Mouse (Mus musculus): Measurements from ENCODE around the gene Lamb3. TPM values are rescaled to one million over a fixed set of nuclear protein-coding genes. Genes with fewer than 3 reads are reported as not detected.
A peak's percentile ranks its signal among the peaks of the same experiment; 100 is the strongest.

Gene Lamb3
- polyA plus RNA-seq, 1 experiment from 2014 or later, result 0.29 TPM

DNA sequence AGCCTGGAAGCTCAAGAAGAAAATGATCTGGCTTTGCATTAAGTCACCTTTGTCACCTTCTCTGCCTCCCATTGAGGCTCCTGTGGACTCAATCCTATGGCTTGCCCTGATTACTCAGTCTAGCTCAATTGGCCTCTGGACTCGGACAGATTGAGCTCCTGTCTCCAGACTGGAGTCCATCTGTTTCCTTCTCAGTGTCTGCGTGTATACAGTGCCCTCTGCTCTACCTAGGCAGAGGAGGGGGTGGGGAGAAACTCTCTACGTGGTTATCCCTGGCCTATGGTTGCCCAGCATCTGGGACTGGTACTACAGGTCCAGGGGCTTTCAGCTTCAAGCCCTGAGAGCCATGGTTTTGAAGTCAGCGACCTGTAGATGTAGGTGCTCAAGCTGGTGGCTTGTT, 136.4 kb downstream of the Lamb3 start:
- H3K4me1 ChIP-seq (ENCODE audit: control insufficient read depth, insufficient read depth, low read depth, low read length), result no peaks in the 10 kb centered on the region
- no peaks in the 10 kb centered on the region for H3K9me3 ChIP-seq (ENCODE audit: control insufficient read depth, low read length)
- H3K36me3 ChIP-seq (ENCODE audit: control insufficient read depth, insufficient read depth, low read length), result peaks cover 15% of the 10 kb centered on the region
- no peak overlapping the region for H3K4me3 ChIP-seq (ENCODE audit: low read length)
- H3K9ac ChIP-seq (ENCODE audit: low read depth, low read length), result no peak overlapping the region
- 76% methylated on average over 4 of the region's 4 CpGs for WGBS
- no peaks in the 10 kb centered on the region for H3K27me3 ChIP-seq (replicated peaks; ENCODE audit: control insufficient read depth, insufficient read depth, low read length)
- H3K27ac ChIP-seq (ENCODE audit: low read depth, low read length), result no peak overlapping the region
- ATAC-seq, result no peak
- H3K4me2 ChIP-seq (ENCODE audit: low read length), result no peak overlapping the region

- Histone ChIP-seq H3K36me3 (ENCODE audit: control insufficient read depth, insufficient read depth, low read length) (peaks cover 16% of the 10 kb centered on the region), H3K4me1 (ENCODE audit: control insufficient read depth, insufficient read depth, low read depth, low read length) (no peaks in the 10 kb centered on the region), H3K27ac (ENCODE audit: low read depth, low read length) (no peak overlapping the region), H3K27me3 (replicated peaks; ENCODE audit: control insufficient read depth, insufficient read depth, low read length) (no peaks in the 10 kb centered on the region), H3K4me2 (ENCODE audit: low read length) (no peak overlapping the region), H3K4me3 (ENCODE audit: low read length) (no peak overlapping the region), H3K9ac (ENCODE audit: low read depth, low read length) (no peak overlapping the region), H3K9me3 (ENCODE audit: control insufficient read depth, low read length) (no peaks in the 10 kb centered on the region)
- ATAC-seq, result no peak
- WGBS, result 54% methylated on average over 2 of the region's 2 CpGs
Observed at GRCm38 (mm10) chr1:193344976-193345375, 137.5 kb downstream of the Lamb3 start.

GRCm38 (mm10) chr1:193346908-193347307, 139.4 kb downstream of the Lamb3 start:
- WGBS, result 74% methylated on average over 3 of the region's 3 CpGs
- no peak overlapping the region for H3K4me2 ChIP-seq (ENCODE audit: low read length)
- no peaks in the 10 kb centered on the region for H3K4me1 ChIP-seq (ENCODE audit: control insufficient read depth, insufficient read depth, low read depth, low read length)
- no peak overlapping the region for H3K27ac ChIP-seq (ENCODE audit: low read depth, low read length)
- H3K36me3 ChIP-seq (ENCODE audit: control insufficient read depth, insufficient read depth, low read length), result peaks cover 16% of the 10 kb centered on the region
- H3K4me3 ChIP-seq (ENCODE audit: low read length), result no peak overlapping the region
- 0 out of 2 replicates have a peak, but pooled peaks have one; percentile 28 for ATAC-seq
- H3K27me3 ChIP-seq (replicated peaks; ENCODE audit: control insufficient read depth, insufficient read depth, low read length), result no peaks in the 10 kb centered on the region
- no peak overlapping the region for H3K9ac ChIP-seq (ENCODE audit: low read depth, low read length)
- no peaks in the 10 kb centered on the region for H3K9me3 ChIP-seq (ENCODE audit: control insufficient read depth, low read length)

DNA sequence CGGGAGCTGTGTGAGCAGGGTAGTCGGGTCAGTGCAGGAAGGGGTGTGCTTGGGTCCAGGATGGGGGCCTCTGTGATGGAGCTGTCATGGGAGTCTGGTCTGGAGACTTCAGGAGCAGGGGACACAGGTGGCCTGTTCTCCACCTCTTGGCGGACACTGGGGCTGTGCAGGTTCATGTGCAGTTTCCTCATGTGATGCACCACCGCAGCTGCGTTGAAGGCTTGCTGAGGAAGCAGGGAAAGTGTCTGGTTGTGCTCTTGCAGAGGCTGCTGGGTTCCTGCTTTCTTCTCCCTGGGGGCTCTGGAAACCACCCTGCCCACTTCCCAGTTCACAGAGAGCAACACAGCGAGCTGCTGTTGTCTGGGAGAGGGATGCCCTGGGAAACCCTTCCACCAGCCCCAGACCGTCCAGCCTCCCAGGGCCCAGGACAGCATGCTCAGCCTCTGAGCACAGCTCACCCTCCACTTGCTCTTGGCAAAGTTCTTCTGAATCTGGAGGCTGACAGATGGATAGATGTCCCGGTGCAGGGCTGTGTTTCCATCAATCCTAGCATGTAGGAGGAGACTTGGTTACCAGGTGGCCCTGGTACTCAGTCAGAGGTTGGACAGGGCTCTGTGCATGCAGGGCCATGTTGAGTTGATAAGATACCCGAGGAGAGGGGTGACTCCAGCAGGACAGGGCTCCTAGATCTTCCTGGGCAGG, 140.9 kb downstream of the Lamb3 start:
- Histone ChIP-seq H3K27ac (ENCODE audit: low read depth, low read length) (no peak overlapping the region), H3K36me3 (ENCODE audit: control insufficient read depth, insufficient read depth, low read length) (peaks cover 18% of the 10 kb centered on the region), H3K27me3 (replicated peaks; ENCODE audit: control insufficient read depth, insufficient read depth, low read length) (no peaks in the 10 kb centered on the region), H3K4me3 (ENCODE audit: low read length) (no peak overlapping the region), H3K9me3 (ENCODE audit: control insufficient read depth, low read length) (no peaks in the 10 kb centered on the region), H3K4me1 (ENCODE audit: control insufficient read depth, insufficient read depth, low read depth, low read length) (no peaks in the 10 kb centered on the region), H3K4me2 (ENCODE audit: low read length) (no peak overlapping the region), H3K9ac (ENCODE audit: low read depth, low read length) (no peak overlapping the region)
- ATAC-seq, result no peak
- WGBS, result 81% methylated on average over 9 of the region's 9 CpGs

- H3K9ac ChIP-seq (ENCODE audit: low read depth, low read length), result no peak overlapping the region
- H3K9me3 ChIP-seq (ENCODE audit: control insufficient read depth, low read length), result no peaks in the 10 kb centered on the region
- H3K4me1 ChIP-seq (ENCODE audit: control insufficient read depth, insufficient read depth, low read depth, low read length), result no peaks in the 10 kb centered on the region
- 84% methylated on average over 10 of the region's 10 CpGs for WGBS
- H3K4me3 ChIP-seq (ENCODE audit: low read length), result no peak overlapping the region
- ATAC-seq, result no peak
- no peaks in the 10 kb centered on the region for H3K27me3 ChIP-seq (replicated peaks; ENCODE audit: control insufficient read depth, insufficient read depth, low read length)
- peaks cover 18% of the 10 kb centered on the region for H3K36me3 ChIP-seq (ENCODE audit: control insufficient read depth, insufficient read depth, low read length)
- no peak overlapping the region for H3K4me2 ChIP-seq (ENCODE audit: low read length)
- no peak overlapping the region for H3K27ac ChIP-seq (ENCODE audit: low read depth, low read length)
Observed at GRCm38 (mm10) chr1:193349702-193350545, 142.4 kb downstream of the Lamb3 start.

- no peak overlapping the region for H3K9ac ChIP-seq (ENCODE audit: low read depth, low read length)
- no peaks in the 10 kb centered on the region for H3K9me3 ChIP-seq (ENCODE audit: control insufficient read depth, low read length)
- no peak overlapping the region for H3K27ac ChIP-seq (ENCODE audit: low read depth, low read length)
- 86% methylated on average over 2 of the region's 2 CpGs for WGBS
- H3K36me3 ChIP-seq (ENCODE audit: control insufficient read depth, insufficient read depth, low read length), result peaks cover 18% of the 10 kb centered on the region
- no peak overlapping the region for H3K4me2 ChIP-seq (ENCODE audit: low read length)
- no peak overlapping the region for H3K4me3 ChIP-seq (ENCODE audit: low read length)
- no peaks in the 10 kb centered on the region for H3K27me3 ChIP-seq (replicated peaks; ENCODE audit: control insufficient read depth, insufficient read depth, low read length)
- ATAC-seq, result no peak
- no peaks in the 10 kb centered on the region for H3K4me1 ChIP-seq (ENCODE audit: control insufficient read depth, insufficient read depth, low read depth, low read length)
Observed at GRCm38 (mm10) chr1:193350546-193350801, 143.0 kb downstream of the Lamb3 start.

GRCm38 (mm10) chr1:193351583-193351982, 144.1 kb downstream of the Lamb3 start:
- Histone ChIP-seq H3K4me3 (ENCODE audit: low read length) (no peak overlapping the region), H3K4me2 (ENCODE audit: low read length) (no peak overlapping the region), H3K4me1 (ENCODE audit: control insufficient read depth, insufficient read depth, low read depth, low read length) (no peaks in the 10 kb centered on the region), H3K27ac (ENCODE audit: low read depth, low read length) (no peak overlapping the region), H3K9ac (ENCODE audit: low read depth, low read length) (no peak overlapping the region), H3K27me3 (replicated peaks; ENCODE audit: control insufficient read depth, insufficient read depth, low read length) (no peaks in the 10 kb centered on the region), H3K9me3 (ENCODE audit: control insufficient read depth, low read length) (no peaks in the 10 kb centered on the region), H3K36me3 (ENCODE audit: control insufficient read depth, insufficient read depth, low read length) (peaks cover 22% of the 10 kb centered on the region)
- peak; percentile 37 for ATAC-seq
- 71% methylated on average over 3 of the region's 3 CpGs for whole genome bisulfite sequencing

GRCm38 (mm10) chr1:193359199-193359598, 151.7 kb downstream of the Lamb3 start:
- H3K27me3 ChIP-seq (replicated peaks; ENCODE audit: control insufficient read depth, insufficient read depth, low read length), result no peaks in the 10 kb centered on the region
- H3K4me1 ChIP-seq (ENCODE audit: control insufficient read depth, insufficient read depth, low read depth, low read length), result no peaks in the 10 kb centered on the region
- H3K36me3 ChIP-seq (ENCODE audit: control insufficient read depth, insufficient read depth, low read length), result peaks cover 8% of the 10 kb centered on the region; the same call in 1 of the 2 replicates
- H3K4me3 ChIP-seq (ENCODE audit: low read length), result no peak overlapping the region
- H3K27ac ChIP-seq (ENCODE audit: low read depth, low read length), result no peak overlapping the region
- 63% methylated on average over 3 of the region's 3 CpGs for WGBS
- no peaks in the 10 kb centered on the region for H3K9me3 ChIP-seq (ENCODE audit: control insufficient read depth, low read length)
- no peak overlapping the region for H3K4me2 ChIP-seq (ENCODE audit: low read length)
- no peak overlapping the region for H3K9ac ChIP-seq (ENCODE audit: low read depth, low read length)
- no peak for ATAC-seq

- peak; percentile 31; the same call in 1 of the 2 replicates for ATAC-seq
- 24% methylated on average over 6 of the region's 6 CpGs for WGBS
- Histone ChIP-seq H3K36me3 (ENCODE audit: control insufficient read depth, insufficient read depth, low read length) (peaks cover 4% of the 10 kb centered on the region; the same call in 1 of the 2 replicates), H3K4me1 (ENCODE audit: control insufficient read depth, insufficient read depth, low read depth, low read length) (no peaks in the 10 kb centered on the region), H3K4me2 (ENCODE audit: low read length) (no peak overlapping the region), H3K4me3 (ENCODE audit: low read length) (no peak overlapping the region), H3K27me3 (replicated peaks; ENCODE audit: control insufficient read depth, insufficient read depth, low read length) (no peaks in the 10 kb centered on the region), H3K9me3 (ENCODE audit: control insufficient read depth, low read length) (no peaks in the 10 kb centered on the region), H3K9ac (ENCODE audit: low read depth, low read length) (no peak overlapping the region), H3K27ac (ENCODE audit: low read depth, low read length) (no peak overlapping the region)
Observed at GRCm38 (mm10) chr1:193361181-193361580, 153.7 kb downstream of the Lamb3 start.

Measured in hindbrain, embryonic 16.5 days (tissue).